Mouse (Mus musculus) thymus, postnatal 14 days (tissue): ENCODE measurements around the gene Zfp444.
A peak's percentile ranks its signal among the peaks of the same experiment; 100 is the strongest.
"Not testable (repeated sequence)": the region's sequence is repeated elsewhere in the genome, so short reads cannot be mapped to it uniquely, and the experiment has no call there.

Experiments used
- DNase-seq: peaks from one replicate; pipeline ENCODE4 v3.0.0; 2021

Zfp444 gene

GRCm38 (mm10) chr7:6221978-6222377, 50.0 kb downstream of the Zfp444 start, which contains the start of gene Zscan5b:
TSS of gene Zscan5b (plus strand) at chr7:6222278.
- no peak for DNase-seq

GRCm38 (mm10) chr7:6228491-6228890, 56.5 kb downstream of the Zfp444 start:
- not testable (repeated sequence) for DNase-seq

GRCm38 (mm10) chr7:6239787-6240186, 67.8 kb downstream of the Zfp444 start:
- DNase-seq, result no peak

GRCm38 (mm10) chr7:6240841-6241425, 68.9 kb downstream of the Zfp444 start:
- peak; percentile 45 for DNase-seq
